Comparison of ENCODE assay signal across 7 mouse cellular contexts in genomic region chr8:84912391-84912790, GRCm38 (mm10). TPM values are rescaled to one million over a fixed set of nuclear protein-coding genes. Genes with fewer than 3 reads are reported as not detected.
DNase-seq lines count a peak whose midpoint lies in the region; ATAC-seq and TF ChIP-seq lines count a peak whose summit lies in the region.

No protein-coding gene starts in this region.

- no peaks in the 10 kb centered on the region for H3K27me3 ChIP-seq in liver, adult 2 months (ENCODE audit: control insufficient read depth, insufficient read depth, low read length)
- peaks cover 72% of the 10 kb centered on the region for H3K27me3 ChIP-seq in embryonic facial prominence, embryonic 13.5 days
- peaks cover 86% of the 10 kb centered on the region for H3K27me3 ChIP-seq in hindbrain, embryonic 13.5 days
- peaks cover 89% of the 10 kb centered on the region for H3K27me3 ChIP-seq in midbrain, embryonic 12.5 days

- H3K9me3 ChIP-seq in embryonic facial prominence, embryonic 13.5 days: no peaks in the 10 kb centered on the region
- no peaks in the 10 kb centered on the region for H3K9me3 ChIP-seq in hindbrain, embryonic 13.5 days
- H3K9me3 ChIP-seq in midbrain, embryonic 12.5 days: peaks cover 4% of the 10 kb centered on the region; the same call in 1 of the 2 replicates

- TF ChIP-seq CTCF in liver, adult 2 months (IDR thresholded peaks at IDR 0.05; ENCODE audit: low read depth, low read length): no peak

- no peak for DNase-seq in liver, adult 2 months (ENCODE audit: extremely low read depth, low read depth, low spot score)
- DNase-seq in liver: no peak
- DNase-seq in layer of hippocampus, postnatal 10 days (ENCODE audit: low spot score in 2 of 2): no peak
- DNase-seq in adrenal gland, postnatal 36 days: no peak

- peaks cover 4% of the 10 kb centered on the region; the same call in 1 of the 2 replicates for H3K79me2 ChIP-seq in liver, adult 2 months (ENCODE audit: control insufficient read depth, insufficient read depth, low read length)

- 57% methylated on average over 27 of the region's 27 CpGs for WGBS in liver, adult 2 months
- 19% methylated on average over 27 of the region's 27 CpGs for WGBS in embryonic facial prominence, embryonic 13.5 days
- WGBS in hindbrain, embryonic 13.5 days: 23% methylated on average over 27 of the region's 27 CpGs
- WGBS in midbrain, embryonic 12.5 days: 18% methylated on average over 27 of the region's 27 CpGs

- H3K4me3 ChIP-seq in liver, adult 2 months (ENCODE audit: insufficient read depth, low read depth, low read length): peak overlapping the region; percentile 55; the same call in 1 of the 2 replicates
- peak overlapping the region; percentile 47 for H3K4me3 ChIP-seq in embryonic facial prominence, embryonic 13.5 days
- H3K4me3 ChIP-seq in hindbrain, embryonic 13.5 days: peak overlapping the region; percentile 29; the same call in 1 of the 2 replicates
- peak overlapping the region; percentile 31; the same call in 1 of the 2 replicates for H3K4me3 ChIP-seq in midbrain, embryonic 12.5 days

- no peaks in the 10 kb centered on the region for H3K36me3 ChIP-seq in liver, adult 2 months (ENCODE audit: control insufficient read depth, insufficient read depth, low read length)
- H3K36me3 ChIP-seq in embryonic facial prominence, embryonic 13.5 days: peaks cover 4% of the 10 kb centered on the region; the same call in 1 of the 2 replicates
- H3K36me3 ChIP-seq in hindbrain, embryonic 13.5 days: peaks cover 76% of the 10 kb centered on the region
- H3K36me3 ChIP-seq in midbrain, embryonic 12.5 days: peaks cover 57% of the 10 kb centered on the region

- H3K27ac ChIP-seq in liver, adult 2 months (replicated peaks; ENCODE audit: insufficient read depth, low read depth, low read length): no peak overlapping the region
- H3K27ac ChIP-seq in embryonic facial prominence, embryonic 13.5 days: no peak overlapping the region
- no peak overlapping the region for H3K27ac ChIP-seq in hindbrain, embryonic 13.5 days
- no peak overlapping the region for H3K27ac ChIP-seq in midbrain, embryonic 12.5 days (replicated peaks)

- no peak overlapping the region; the same call in 1 of the 2 replicates for H3K9ac ChIP-seq in liver, adult 2 months (ENCODE audit: low read depth, low read length)
- peak overlapping the region; percentile 64 for H3K9ac ChIP-seq in embryonic facial prominence, embryonic 13.5 days
- H3K9ac ChIP-seq in hindbrain, embryonic 13.5 days: no peak overlapping the region
- H3K9ac ChIP-seq in midbrain, embryonic 12.5 days (replicated peaks): peak overlapping the region; percentile 4; the same call in 1 of the 2 replicates

- H3K4me1 ChIP-seq in liver, adult 2 months (ENCODE audit: control insufficient read depth, insufficient read depth, low read length): peaks cover 11% of the 10 kb centered on the region; the same call in 1 of the 2 replicates
- peaks cover 29% of the 10 kb centered on the region for H3K4me1 ChIP-seq in embryonic facial prominence, embryonic 13.5 days
- peaks cover 25% of the 10 kb centered on the region for H3K4me1 ChIP-seq in hindbrain, embryonic 13.5 days (replicated peaks)
- H3K4me1 ChIP-seq in midbrain, embryonic 12.5 days: peaks cover 18% of the 10 kb centered on the region

- TF ChIP-seq POLR2A in liver, adult 2 months (IDR thresholded peaks at IDR 0.05; ENCODE audit: extremely low read depth, insufficient read depth, low read length): no peak

- ATAC-seq in embryonic facial prominence, embryonic 13.5 days (ENCODE audit: insufficient number of reproducible peaks, insufficient read depth, low FRiP score, low TSS enrichment, low read depth): no peak
- ATAC-seq in hindbrain, embryonic 13.5 days (ENCODE audit: low FRiP score): no peak
- no peak for ATAC-seq in midbrain, embryonic 12.5 days (ENCODE audit: low FRiP score, low read depth)

- peak overlapping the region; percentile 74 for H3K4me2 ChIP-seq in embryonic facial prominence, embryonic 13.5 days
- peak overlapping the region; percentile 48 for H3K4me2 ChIP-seq in hindbrain, embryonic 13.5 days
- peak overlapping the region; percentile 54; the same call in 1 of the 2 replicates for H3K4me2 ChIP-seq in midbrain, embryonic 12.5 days (replicated peaks)

RNA-seq across cellular contexts. Expression of gene Dnase2a, which starts 4.0 kb away (rescaled TPM):
- total RNA-seq in liver, adult 2 months (2014; rRNA removed): 13.0 and 16.1 TPM in 2 replicates
- 16.1 and 20.0 TPM in 2 replicates for polyA plus RNA-seq in liver, adult 2 months (2012; rRNA removed)
- polyA plus RNA-seq in embryonic facial prominence, embryonic 13.5 days (2015; fragmentation: Nextera tagmentation; extraction: Ambion mirVana): 15.9 and 22.7 TPM in 2 replicates
- 5.8 and 6.0 TPM in 2 replicates for polyA plus RNA-seq in hindbrain, embryonic 13.5 days (2015; fragmentation: Nextera tagmentation; extraction: Ambion mirVana)
- polyA plus RNA-seq in midbrain, embryonic 12.5 days (2016; fragmentation: Nextera tagmentation; extraction: Ambion mirVana): 8.9 and 9.4 TPM in 2 replicates
- total RNA-seq in layer of hippocampus, postnatal 10 days (2021): 1 to 10 TPM; 4.2 to 5.2 TPM
- 10 to 100 TPM in 1 of 2 experiments, 1 to 10 TPM in 1; 9.5 to 10.3 TPM for total RNA-seq in adrenal gland, postnatal 36 days (2021)

RNA-seq across cellular contexts. Expression of gene Klf1, which starts 10.7 kb away (rescaled TPM):
- 4.8 and 5.8 TPM in 2 replicates for total RNA-seq in liver, adult 2 months (2014; rRNA removed)
- polyA plus RNA-seq in liver, adult 2 months (2012; rRNA removed): 5.2 and 6.6 TPM in 2 replicates
- polyA plus RNA-seq in embryonic facial prominence, embryonic 13.5 days (2015; fragmentation: Nextera tagmentation; extraction: Ambion mirVana): 1.8 and 5.6 TPM in 2 replicates
- polyA plus RNA-seq in hindbrain, embryonic 13.5 days (2015; fragmentation: Nextera tagmentation; extraction: Ambion mirVana): 0.64 and 1.00 TPM in 2 replicates
- 4.3 and 4.5 TPM in 2 replicates for polyA plus RNA-seq in midbrain, embryonic 12.5 days (2016; fragmentation: Nextera tagmentation; extraction: Ambion mirVana)
- not detected for total RNA-seq in layer of hippocampus, postnatal 10 days (2021)
- under 1 TPM in 1 of 2 experiments, not detected in 1; 0.20 TPM for total RNA-seq in adrenal gland, postnatal 36 days (2021)

RNA-seq across cellular contexts. Expression of gene Gcdh, which starts 18.7 kb away (rescaled TPM):
- total RNA-seq in liver, adult 2 months (2014; rRNA removed): 461 and 560 TPM in 2 replicates
- polyA plus RNA-seq in liver, adult 2 months (2012; rRNA removed): 1,882 and 2,081 TPM in 2 replicates
- 39.1 and 40.6 TPM in 2 replicates for polyA plus RNA-seq in embryonic facial prominence, embryonic 13.5 days (2015; fragmentation: Nextera tagmentation; extraction: Ambion mirVana)
- 33.1 TPM in 2 replicates for polyA plus RNA-seq in hindbrain, embryonic 13.5 days (2015; fragmentation: Nextera tagmentation; extraction: Ambion mirVana)
- polyA plus RNA-seq in midbrain, embryonic 12.5 days (2016; fragmentation: Nextera tagmentation; extraction: Ambion mirVana): 33.1 and 33.9 TPM in 2 replicates
- total RNA-seq in layer of hippocampus, postnatal 10 days (2021): 10 to 100 TPM; 31.5 to 33.0 TPM
- total RNA-seq in adrenal gland, postnatal 36 days (2021): 10 to 100 TPM; 41.9 to 53.8 TPM

RNA-seq across cellular contexts. Expression of gene Mast1, which starts 24.8 kb away (rescaled TPM):
- 0.09 and 0.13 TPM in 2 replicates for total RNA-seq in liver, adult 2 months (2014; rRNA removed)
- 0.25 and 0.43 TPM in 2 replicates for polyA plus RNA-seq in liver, adult 2 months (2012; rRNA removed)
- 1.4 and 1.6 TPM in 2 replicates for polyA plus RNA-seq in embryonic facial prominence, embryonic 13.5 days (2015; fragmentation: Nextera tagmentation; extraction: Ambion mirVana)
- 59.1 and 62.2 TPM in 2 replicates for polyA plus RNA-seq in hindbrain, embryonic 13.5 days (2015; fragmentation: Nextera tagmentation; extraction: Ambion mirVana)
- 29.3 and 34.3 TPM in 2 replicates for polyA plus RNA-seq in midbrain, embryonic 12.5 days (2016; fragmentation: Nextera tagmentation; extraction: Ambion mirVana)
- 100 to 1,000 TPM; 162 to 169 TPM for total RNA-seq in layer of hippocampus, postnatal 10 days (2021)
- 1 to 10 TPM; 1.0 to 1.3 TPM for total RNA-seq in adrenal gland, postnatal 36 days (2021)

RNA-seq across cellular contexts. Expression of gene Rtbdn, which starts 34.4 kb away (rescaled TPM):
- total RNA-seq in liver, adult 2 months (2014; rRNA removed): not detected in 2 replicates
- not detected in 2 replicates for polyA plus RNA-seq in liver, adult 2 months (2012; rRNA removed)
- polyA plus RNA-seq in embryonic facial prominence, embryonic 13.5 days (2015; fragmentation: Nextera tagmentation; extraction: Ambion mirVana): 0.36 and 0.39 TPM in 2 replicates
- 1.8 and 2.4 TPM in 2 replicates for polyA plus RNA-seq in hindbrain, embryonic 13.5 days (2015; fragmentation: Nextera tagmentation; extraction: Ambion mirVana)
- 1.3 and 1.7 TPM in 2 replicates for polyA plus RNA-seq in midbrain, embryonic 12.5 days (2016; fragmentation: Nextera tagmentation; extraction: Ambion mirVana)
- 1 to 10 TPM; 3.1 to 3.6 TPM for total RNA-seq in layer of hippocampus, postnatal 10 days (2021)
- total RNA-seq in adrenal gland, postnatal 36 days (2021): not detected

Comparison
In these comparisons a context has a peak if more than half of its experiments do, and no peak if none do; other contexts are left out.
1. H3K9ac ChIP-seq: peak in embryonic facial prominence, embryonic 13.5 days (single experiment) and midbrain, embryonic 12.5 days (single experiment); none in liver, adult 2 months (single experiment) and hindbrain, embryonic 13.5 days (single experiment).
2. RNA of gene Gcdh, which starts 18.7 kb away (polyA plus RNA-seq): 1,882 to 2,081 TPM in liver, adult 2 months; 39.1 to 40.6 TPM in embryonic facial prominence, embryonic 13.5 days, 33.1 to 33.9 TPM in midbrain, embryonic 12.5 days and 33.1 TPM in hindbrain, embryonic 13.5 days; every median in the first group is over 10 times any median in the second.
3. Peak in every context shown above with its lines, with median percentiles within 50 percentile points of each other: H3K4me3 ChIP-seq and H3K4me2 ChIP-seq.